Mouse (Mus musculus) MEL (cell line): ENCODE measurements around the gene Ctnnbl1. TPM values are rescaled to one million over a fixed set of nuclear protein-coding genes. Genes with fewer than 3 reads are reported as not detected.

Experiments used
- DNase-seq: peaks from one replicate; pipeline ENCODE4 v3.0.0; 2011; ENCODE audit warnings: low read depth, low spot score
- H3K27ac ChIP-seq: 2 replicates; pipeline ENCODE4 v1.5.1; 2012; ENCODE audit warnings: low read depth, mild to moderate bottlenecking, control low read depth, low read length, moderate library complexity; ENCODE audit not compliant: control insufficient read depth
- H3K27me3 ChIP-seq, 2 experiments: fragments of 150-350 bp in 1 of 2; sonication (generic) in 1 of 2; 2 replicates each; pipeline ENCODE4 v1.6.1; 2012; ENCODE audit warnings: low read length in 2 of 2, mild to moderate bottlenecking in 2 of 2, improper control_type of control experiment in 1 of 2, moderate library complexity in 1 of 2; ENCODE audit not compliant: insufficient read depth in 2 of 2, control insufficient read depth in 1 of 2
- H3K36me3 ChIP-seq, 2 experiments: 2 replicates each; pipeline ENCODE4 v1.6.1; 2012 to 2014; ENCODE audit warnings: low read length in 2 of 2, improper control_type of control experiment in 1 of 2, inconsistent platforms in 1 of 2, mild to moderate bottlenecking in 1 of 2; ENCODE audit not compliant: insufficient read depth in 2 of 2, control insufficient read depth in 1 of 2
- H3K4me1 ChIP-seq, 2 experiments: fragments of 150-350 bp in 1 of 2; sonication (generic) in 1 of 2; 2 replicates each; pipeline ENCODE4 v1.6.1; 2012; ENCODE audit warnings: low read length in 2 of 2, improper control_type of control experiment in 1 of 2, mild to moderate bottlenecking in 1 of 2; ENCODE audit not compliant: insufficient read depth in 2 of 2, control insufficient read depth in 1 of 2
- H3K4me3 ChIP-seq, 2 experiments: fragments of 150-350 bp in 1 of 2; sonication (generic) in 1 of 2; 2 replicates each; pipeline ENCODE4 v1.5.1; 2012; ENCODE audit warnings: low read depth in 2 of 2, low read length in 2 of 2, mild to moderate bottlenecking in 2 of 2, moderate library complexity in 2 of 2, control low read depth in 1 of 2, improper control_type of control experiment in 1 of 2; ENCODE audit not compliant: control insufficient read depth in 1 of 2, insufficient read depth in 1 of 2
- H3K79me2 ChIP-seq: 2 replicates; pipeline ENCODE4 v1.6.1; 2012; ENCODE audit warnings: mild to moderate bottlenecking, low read length, moderate library complexity; ENCODE audit not compliant: control insufficient read depth, poor library complexity, insufficient read depth
- H3K9ac ChIP-seq: 2 replicates; pipeline ENCODE4 v1.6.1; 2012; ENCODE audit warnings: low read depth, mild to moderate bottlenecking, control low read depth, low read length, moderate library complexity; ENCODE audit not compliant: control insufficient read depth, poor library complexity, severe bottlenecking
- H3K9me3 ChIP-seq: fragments of 150-350 bp; sonication (generic); replicated peaks from 2 replicates; pipeline ENCODE4 v1.6.1; 2012; ENCODE audit warnings: mild to moderate bottlenecking, low read length, improper control_type of control experiment, moderate library complexity; ENCODE audit not compliant: insufficient read depth
- CHD1 ChIP-seq: IDR thresholded peaks from 2 replicates; pipeline ENCODE4 v1.6.1; 2012; ENCODE audit warnings: low read depth, mild to moderate bottlenecking, inconsistent platforms, low read length, improper control_type of control experiment
- CTCF ChIP-seq, 3 experiments: IDR thresholded peaks in 2 of 3; conservative IDR thresholded peaks in 1 of 3; 2 replicates each; pipeline ENCODE4 v1.5.1; 2011 to 2012; ENCODE audit warnings: low read length in 3 of 3, low read depth in 2 of 3, mild to moderate bottlenecking in 2 of 3, improper control_type of control experiment in 1 of 3, inconsistent platforms in 1 of 3, mixed read lengths in 1 of 3, moderate library complexity in 1 of 3; ENCODE audit not compliant: control insufficient read depth in 1 of 3, insufficient read depth in 1 of 3, poor library complexity in 1 of 3, severe bottlenecking in 1 of 3
- E2F4 ChIP-seq: IDR thresholded peaks from 2 replicates; pipeline ENCODE4 v1.6.1; 2011; ENCODE audit warnings: low read depth, low read length, improper control_type of control experiment, borderline replicate concordance
- GATA1 ChIP-seq: IDR thresholded peaks from 2 replicates; pipeline ENCODE4 v1.6.1; 2011; ENCODE audit warnings: low read depth, low read length, improper control_type of control experiment
- KAT2A ChIP-seq: conservative IDR thresholded peaks from 2 replicates; pipeline ENCODE4 v1.6.1; 2012; ENCODE audit warnings: low read depth, low read length, improper control_type of control experiment, inconsistent platforms
- MAFK ChIP-seq: IDR thresholded peaks from 2 replicates; pipeline ENCODE4 v1.6.1; 2011; ENCODE audit warnings: low read depth, mild to moderate bottlenecking, low read length, improper control_type of control experiment, borderline replicate concordance
- MAZ ChIP-seq: IDR thresholded peaks from 2 replicates; pipeline ENCODE4 v1.6.1; 2012; ENCODE audit warnings: low read depth, mild to moderate bottlenecking, inconsistent platforms, low read length, improper control_type of control experiment
- MEF2A ChIP-seq: IDR thresholded peaks from 2 replicates; pipeline ENCODE4 v1.6.1; 2014; ENCODE audit warnings: low read depth, mild to moderate bottlenecking, inconsistent platforms, low read length, improper control_type of control experiment; ENCODE audit not compliant: poor library complexity, insufficient replicate concordance, severe bottlenecking; ENCODE audit errors: extremely low read depth
- MXI1 ChIP-seq: IDR thresholded peaks from 2 replicates; pipeline ENCODE4 v1.6.1; 2011; ENCODE audit warnings: mild to moderate bottlenecking, low read depth, low read length, improper control_type of control experiment
- MYB ChIP-seq: IDR thresholded peaks from 2 replicates; pipeline ENCODE4 v1.6.1; 2011; ENCODE audit warnings: mild to moderate bottlenecking, low read depth, low read length, improper control_type of control experiment
- MYC ChIP-seq: IDR thresholded peaks from 2 replicates; pipeline ENCODE4 v1.6.1; 2011; ENCODE audit warnings: low read depth, mild to moderate bottlenecking, low read length, improper control_type of control experiment, moderate library complexity
- NELFE ChIP-seq: IDR thresholded peaks from 2 replicates; pipeline ENCODE4 v1.6.1; 2011; ENCODE audit warnings: low read depth, low read length, improper control_type of control experiment
- NRF1 ChIP-seq: IDR thresholded peaks from 2 replicates; pipeline ENCODE4 v1.6.1; 2014; ENCODE audit warnings: low read depth, mild to moderate bottlenecking, inconsistent platforms, low read length, improper control_type of control experiment, moderate library complexity; ENCODE audit not compliant: poor library complexity, insufficient read depth, severe bottlenecking
- POLR2A ChIP-seq, 2 experiments: IDR thresholded peaks; 2 replicates each; pipeline ENCODE4 v1.6.1; 2011 to 2012; ENCODE audit warnings: low read length in 2 of 2, mild to moderate bottlenecking in 2 of 2, control low read depth in 1 of 2, improper control_type of control experiment in 1 of 2, low read depth in 1 of 2, moderate library complexity in 1 of 2; ENCODE audit not compliant: control insufficient read depth in 1 of 2, insufficient read depth in 1 of 2, poor library complexity in 1 of 2
- RAD21 ChIP-seq: IDR thresholded peaks from 2 replicates; pipeline ENCODE4 v1.6.1; 2011; ENCODE audit warnings: mild to moderate bottlenecking, low read depth, low read length, improper control_type of control experiment
- RCOR1 ChIP-seq: IDR thresholded peaks from 2 replicates; pipeline ENCODE4 v1.6.1; 2012; ENCODE audit warnings: low read depth, mild to moderate bottlenecking, inconsistent platforms, low read length, improper control_type of control experiment
- SIN3A ChIP-seq: IDR thresholded peaks from 2 replicates; pipeline ENCODE4 v1.6.1; 2012; ENCODE audit warnings: low read length, improper control_type of control experiment, inconsistent platforms
- TAL1 ChIP-seq: IDR thresholded peaks from 2 replicates; pipeline ENCODE4 v1.6.1; 2012; ENCODE audit warnings: mild to moderate bottlenecking, inconsistent platforms, low read length, moderate library complexity, mixed read lengths
- TBP ChIP-seq: IDR thresholded peaks from 2 replicates; pipeline ENCODE4 v1.8.0; 2011; ENCODE audit warnings: low read depth, low read length, improper control_type of control experiment
- TCF12 ChIP-seq: IDR thresholded peaks from 2 replicates; pipeline ENCODE4 v1.6.1; 2014; ENCODE audit warnings: low read depth, mild to moderate bottlenecking, inconsistent platforms, low read length, improper control_type of control experiment, moderate library complexity
- UBTF ChIP-seq: IDR thresholded peaks from 2 replicates; pipeline ENCODE4 v1.6.1; 2012; ENCODE audit warnings: low read depth, mild to moderate bottlenecking, inconsistent platforms, low read length, improper control_type of control experiment, moderate library complexity, borderline replicate concordance; ENCODE audit not compliant: insufficient read depth
- USF1 ChIP-seq: IDR thresholded peaks from 2 replicates; pipeline ENCODE4 v1.6.1; 2014; ENCODE audit warnings: low read depth, mild to moderate bottlenecking, inconsistent platforms, low read length, improper control_type of control experiment, moderate library complexity
- USF2 ChIP-seq, 2 experiments: IDR thresholded peaks; 2 replicates each; pipeline ENCODE4 v1.6.1; 2011 to 2012; ENCODE audit warnings: improper control_type of control experiment in 2 of 2, low read length in 2 of 2, borderline replicate concordance in 1 of 2, inconsistent platforms in 1 of 2, low read depth in 1 of 2, mild to moderate bottlenecking in 1 of 2; ENCODE audit not compliant: insufficient read depth in 1 of 2
- ZC3H11A ChIP-seq: IDR thresholded peaks from 2 replicates; pipeline ENCODE4 v1.6.1; 2012; ENCODE audit warnings: low read depth, mild to moderate bottlenecking, inconsistent platforms, low read length, improper control_type of control experiment
- ZMIZ1 ChIP-seq: IDR thresholded peaks from 2 replicates; pipeline ENCODE4 v1.6.1; 2012; ENCODE audit warnings: low read depth, mild to moderate bottlenecking, inconsistent platforms, low read length, improper control_type of control experiment, moderate library complexity
- ZNF384 ChIP-seq: IDR thresholded peaks from 2 replicates; pipeline ENCODE4 v1.6.1; 2012; ENCODE audit warnings: low read depth, mild to moderate bottlenecking, inconsistent platforms, low read length, improper control_type of control experiment
- polyA plus RNA-seq, 2 experiments: library from polyadenylated mRNA; stranded (reverse) in 1 of 2; unstranded in 1 of 2; fragments of >175 nt in 1 of 2; fragments of >200 nt in 1 of 2; gene quantifications; 2 replicates each; pipeline versions ENCODE4 v1.2.1 to v1.2.4; 2012; ENCODE audit warnings: low replicate concordance in 2 of 2, low read depth in 1 of 2; ENCODE audit not compliant: insufficient read length in 2 of 2, insufficient read depth in 1 of 2, missing spikeins in 1 of 2
- total RNA-seq: library from RNA; depleted of rRNA; stranded (reverse); fragments of 300-350 nt; gene quantifications from 2 replicates; pipeline ENCODE4 v1.2.3, GENCODE M21; 2012

The Ctnnbl1 gene
- total and polyA plus RNA-seq, 3 experiments, result 60.7 to 61.7 TPM; not detected in 1

GRCm38 (mm10) chr2:157897131-157897530, 159.9 kb downstream of the Ctnnbl1 start:
- H3K27me3 ChIP-seq, result no peaks in the 10 kb centered on the region
- no peaks in the 10 kb centered on the region for H3K79me2 ChIP-seq
- no peak for TF ChIP-seq NELFE
- TF ChIP-seq RCOR1, result no peak
- no peak for TF ChIP-seq ZNF384
- TF ChIP-seq ZC3H11A, result no peak
- no peak for TF ChIP-seq MAZ
- no peak for TF ChIP-seq TBP
- TF ChIP-seq TCF12, result no peak
- TF ChIP-seq POLR2A (IDR thresholded peaks at IDR 0.05; ENCODE audit: control insufficient read depth in 1 of 2, insufficient read depth in 1 of 2, low read depth in 1 of 2, low read length in 2 of 2, poor library complexity in 1 of 2), result no peak
- no peaks in the 10 kb centered on the region for H3K36me3 ChIP-seq
- H3K4me3 ChIP-seq, result no peak overlapping the region
- H3K27ac ChIP-seq, result no peak overlapping the region
- no peaks in the 10 kb centered on the region for H3K4me1 ChIP-seq
- H3K9me3 ChIP-seq, result no peaks in the 10 kb centered on the region
- DNase-seq, result no peak
- no peak overlapping the region for H3K9ac ChIP-seq

GRCm38 (mm10) chr2:157913204-157913636, 176.0 kb downstream of the Ctnnbl1 start:
- H3K27ac ChIP-seq, result no peak overlapping the region
- H3K79me2 ChIP-seq, result no peaks in the 10 kb centered on the region
- TF ChIP-seq RCOR1, result no peak
- no peak for TF ChIP-seq MYB
- TF ChIP-seq NRF1, result no peak
- TF ChIP-seq MXI1, result peak; percentile 98
- TF ChIP-seq MEF2A, result no peak
- no peak for TF ChIP-seq NELFE
- no peak for TF ChIP-seq MAFK
- TF ChIP-seq MYC, result no peak
- TF ChIP-seq E2F4, result no peak
- TF ChIP-seq ZMIZ1, result no peak
- no peak for TF ChIP-seq TBP
- TF ChIP-seq RAD21, result no peak
- TF ChIP-seq CHD1, result no peak
- peak; percentile 99 for TF ChIP-seq SIN3A
- TF ChIP-seq KAT2A, result no peak
- no peak for TF ChIP-seq ZNF384
- TF ChIP-seq MAZ, result no peak
- no peak for TF ChIP-seq UBTF
- no peak for TF ChIP-seq USF2 (IDR thresholded peaks at IDR 0.05; ENCODE audit: borderline replicate concordance in 1 of 2, insufficient read depth in 1 of 2, low read depth in 1 of 2, low read length in 2 of 2)
- no peak for TF ChIP-seq GATA1
- TF ChIP-seq USF1, result no peak
- peak in 1 of 3 experiments; percentile 20; a peak in 1 of 6 replicates for TF ChIP-seq CTCF (IDR thresholded peaks at IDR 0.05 in 2 of 3, conservative IDR thresholded peaks at IDR 0.05 in 1 of 3; ENCODE audit: control insufficient read depth in 1 of 3, insufficient read depth in 1 of 3, low read depth in 2 of 3, low read length in 3 of 3, poor library complexity in 1 of 3, severe bottlenecking in 1 of 3)
- no peak for TF ChIP-seq TAL1
- H3K27me3 ChIP-seq, result no peaks in the 10 kb centered on the region; a peak in 1 of 4 replicates
- DNase-seq, result peak; percentile 87
- no peaks in the 10 kb centered on the region for H3K4me1 ChIP-seq
- H3K36me3 ChIP-seq, result no peaks in the 10 kb centered on the region
- no peaks in the 10 kb centered on the region for H3K9me3 ChIP-seq
- H3K9ac ChIP-seq, result no peak overlapping the region
- H3K4me3 ChIP-seq, result no peak overlapping the region
